Mouse (Mus musculus) right cerebral cortex, postnatal 4 days (tissue): Measurements from ENCODE around the gene Stpg1.
A peak's percentile ranks its signal among the peaks of the same experiment; 100 is the strongest.

ENCODE experiments used
- DNase-seq: peaks from one replicate; pipeline ENCODE4 v3.0.0-alpha.2; 2022

The Stpg1 gene

GRCm38 (mm10) chr4:135494521-135495396 is at the start of gene Stpg1, which contains the start of gene Nipal3:
Gene Stpg1 (plus strand): TSS chr4:135494790.
Gene Nipal3 (minus strand): TSS chr4:135495038.
- DNase-seq, result peak; percentile 80

DNA sequence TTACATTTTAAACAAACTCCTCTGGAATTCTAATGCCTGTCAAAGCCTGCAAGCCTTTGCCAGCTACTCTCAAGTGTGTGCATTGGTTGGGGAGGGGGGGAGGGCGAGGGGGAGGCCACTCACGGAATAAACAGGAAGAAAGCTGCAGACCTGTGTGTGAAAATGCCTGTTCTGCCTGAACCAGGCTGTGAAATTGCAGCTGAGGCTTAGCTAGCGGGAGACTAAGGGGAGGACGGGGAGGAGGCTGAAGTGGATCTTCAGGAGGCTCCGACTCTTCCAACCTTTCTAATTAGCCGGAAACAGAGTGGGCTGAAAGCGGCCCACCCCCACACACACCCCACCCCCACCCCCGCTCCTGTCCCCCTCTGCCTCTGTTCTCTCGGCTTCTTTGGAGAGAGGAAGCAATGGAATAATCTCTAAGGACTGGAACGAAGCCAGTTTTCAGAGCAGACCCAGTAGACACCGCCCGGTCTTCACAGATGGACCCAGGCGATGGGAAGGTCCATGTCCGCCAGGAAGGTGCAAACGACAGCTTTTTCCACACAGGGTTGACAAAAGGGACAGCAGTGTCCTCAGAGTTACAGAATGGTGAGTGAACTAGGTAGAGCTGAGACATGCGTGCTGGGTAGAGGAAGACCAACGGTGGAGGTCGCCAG is 43.1 kb upstream of the Stpg1 start:
- no peak for DNase-seq

DNA sequence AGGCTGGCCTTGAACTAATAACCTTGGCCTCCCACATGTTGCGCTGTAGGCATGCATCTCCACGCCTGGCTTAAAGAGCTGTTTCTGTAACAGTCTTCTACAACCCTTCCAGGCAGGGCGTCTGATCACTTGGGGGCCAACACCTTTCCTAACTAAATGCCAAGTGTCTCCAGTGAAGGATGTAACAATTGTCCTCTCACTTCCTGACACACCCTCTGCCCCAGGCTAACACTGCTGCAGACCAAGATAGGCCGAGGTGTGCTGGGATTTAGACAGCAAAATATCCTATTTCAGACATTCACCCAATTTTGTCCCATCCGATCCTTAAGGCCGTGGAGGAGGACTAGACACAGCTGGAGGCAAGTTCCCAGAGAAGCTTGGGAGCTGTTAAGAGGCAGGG is 41.4 kb upstream of the Stpg1 start:
- DNase-seq, result no peak

GRCm38 (mm10) chr4:135453572-135453971 is 41.0 kb upstream of the Stpg1 start:
- no peak for DNase-seq

DNA sequence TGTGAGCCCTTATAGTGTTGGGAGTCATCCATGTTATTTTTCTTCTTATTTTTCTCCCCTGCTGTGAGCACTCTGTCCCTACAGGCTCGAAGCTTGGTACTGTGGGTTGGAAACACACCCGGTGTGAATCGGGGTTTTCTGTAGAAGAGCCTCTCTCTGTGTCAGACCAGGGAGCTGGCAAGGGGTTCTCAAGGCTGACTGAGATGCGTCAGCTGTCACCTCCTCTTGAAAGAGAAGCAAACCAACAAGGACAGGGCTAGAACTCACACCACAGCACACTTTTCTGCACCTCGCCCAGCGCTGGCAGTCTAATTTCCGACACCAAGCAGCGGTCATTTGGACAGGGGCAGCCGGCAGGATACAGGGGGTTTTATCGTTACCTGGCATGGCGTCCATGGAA is 31.2 kb upstream of the Stpg1 start:
- no peak for DNase-seq

GRCm38 (mm10) chr4:135477851-135478250 is 16.7 kb upstream of the Stpg1 start:
- no peak for DNase-seq

DNA sequence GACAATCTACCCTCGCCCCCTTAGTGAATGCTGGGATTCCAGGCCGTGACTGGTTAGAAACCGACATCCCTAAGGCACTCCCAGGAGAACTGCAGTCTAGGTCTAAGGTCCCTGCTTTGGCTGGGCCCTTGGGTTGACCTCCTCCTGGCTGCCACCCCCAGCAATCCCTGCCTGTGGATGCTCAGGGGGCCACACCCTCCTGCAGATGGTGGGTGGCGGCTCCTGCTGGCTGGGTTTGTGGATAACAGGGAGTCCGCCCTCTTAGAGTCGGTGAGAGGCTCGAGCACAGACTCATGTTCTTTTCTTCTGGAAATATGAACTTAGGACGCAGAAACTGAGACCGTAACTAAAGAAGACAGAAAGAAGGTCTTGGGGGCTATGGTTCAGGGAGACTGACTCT is 14.2 kb upstream of the Stpg1 start:
- no peak for DNase-seq

GRCm38 (mm10) chr4:135485086-135485485 is 9.5 kb upstream of the Stpg1 start:
- DNase-seq, result no peak

GRCm38 (mm10) chr4:135486352-135486751 is 8.2 kb upstream of the Stpg1 start:
- DNase-seq, result no peak

- no peak for DNase-seq
Observed at GRCm38 (mm10) chr4:135489256-135489655, 5.3 kb upstream of the Stpg1 start.

- DNase-seq, result no peak
Observed at GRCm38 (mm10) chr4:135493271-135493670, 1.3 kb upstream of the Stpg1 start.

DNA sequence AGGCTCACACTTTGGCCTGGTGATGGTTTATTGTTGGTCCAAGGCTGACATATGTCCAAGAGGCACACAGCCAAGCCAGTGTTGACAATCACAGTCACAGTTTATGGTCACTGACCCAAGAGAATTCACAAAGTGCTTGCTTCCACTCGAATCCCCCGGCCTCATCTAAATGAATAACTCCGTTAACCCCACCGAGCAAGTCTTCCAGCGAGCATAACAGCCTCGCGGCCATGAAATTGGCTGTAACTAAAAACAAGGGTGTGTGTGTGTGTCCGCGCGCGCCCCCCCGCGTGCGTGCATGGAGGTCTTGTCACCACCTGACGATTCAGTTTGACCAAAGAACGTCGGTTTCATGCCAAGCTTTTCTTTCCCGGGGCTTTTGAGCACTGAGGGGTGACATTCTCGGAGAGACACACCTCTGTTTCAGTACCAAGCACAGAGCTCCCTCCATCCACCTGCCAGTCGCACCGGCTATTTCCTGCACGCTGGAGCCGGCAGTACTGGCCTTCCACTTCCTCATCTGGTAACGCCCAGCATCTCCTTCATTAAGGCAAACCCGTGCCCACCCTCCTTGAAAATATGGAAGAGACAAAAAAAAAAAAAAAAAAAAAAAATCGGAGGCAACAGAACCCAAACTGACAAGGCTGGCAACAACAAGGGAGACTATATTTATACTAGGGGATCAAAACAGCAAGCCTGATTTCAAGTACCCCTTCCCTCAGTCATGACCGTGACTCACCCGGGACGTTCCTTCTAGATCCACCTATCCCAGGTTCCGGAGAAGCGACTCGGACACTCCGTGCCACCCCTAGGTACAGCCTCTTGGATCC is 684 bp upstream of the Stpg1 start:
- DNase-seq, result peak; percentile 20

- DNase-seq, result no peak
Observed at GRCm38 (mm10) chr4:135495397-135495791, 804 bp downstream of the Stpg1 start.

- peak; percentile 47 for DNase-seq
Observed at GRCm38 (mm10) chr4:135495810-135496209, 1.2 kb downstream of the Stpg1 start.

- no peak for DNase-seq
Observed at GRCm38 (mm10) chr4:135498136-135498535, 3.5 kb downstream of the Stpg1 start.

GRCm38 (mm10) chr4:135499831-135500230 is 5.2 kb downstream of the Stpg1 start:
- DNase-seq, result no peak

GRCm38 (mm10) chr4:135501587-135501986 is 7.0 kb downstream of the Stpg1 start:
- DNase-seq, result no peak

DNA sequence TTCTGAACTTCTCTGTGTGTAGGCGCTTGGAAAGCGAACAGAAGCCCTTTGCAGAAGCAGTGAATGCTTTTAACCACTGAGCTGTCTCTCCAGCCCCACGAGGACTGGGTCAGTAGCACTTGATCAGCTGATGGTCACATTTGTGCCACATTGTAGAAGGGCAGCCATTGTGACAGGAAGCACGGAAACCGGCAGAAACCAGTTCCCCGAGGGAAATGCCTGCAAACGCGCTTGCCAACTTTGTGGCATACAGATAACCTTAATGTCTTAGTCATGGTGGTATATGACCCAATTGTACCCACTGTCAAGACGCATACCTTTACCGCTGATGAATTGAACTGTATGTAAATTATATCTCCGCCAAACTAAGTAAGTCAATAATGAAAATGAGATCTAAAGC is 11.2 kb downstream of the Stpg1 start:
- no peak for DNase-seq

GRCm38 (mm10) chr4:135507547-135508350 is 13.2 kb downstream of the Stpg1 start:
- DNase-seq, result peak; percentile 73

- DNase-seq, result peak; percentile 78
Observed at GRCm38 (mm10) chr4:135508419-135509039, 13.9 kb downstream of the Stpg1 start.

DNA sequence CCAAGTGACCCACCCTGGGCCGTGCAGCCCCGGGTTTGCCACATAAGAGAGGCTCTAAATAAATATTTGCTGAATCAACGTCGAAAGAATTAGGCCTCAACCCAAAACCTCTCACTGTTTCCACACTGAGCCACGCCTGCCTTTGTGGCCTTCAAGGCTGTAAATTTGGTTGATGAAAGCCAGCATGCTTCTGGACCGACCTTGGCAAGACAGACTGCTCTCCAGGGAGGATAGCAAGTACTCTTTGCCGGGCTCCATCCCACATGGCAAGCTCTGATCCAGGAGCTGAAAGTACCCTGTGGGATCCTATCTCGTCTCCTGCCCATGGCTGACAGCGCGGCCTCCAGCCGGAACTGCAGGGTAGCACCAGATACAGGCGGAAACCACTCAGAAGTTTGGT is 14.9 kb downstream of the Stpg1 start:
- DNase-seq, result no peak

- DNase-seq, result no peak
Observed at GRCm38 (mm10) chr4:135513865-135514264, 19.3 kb downstream of the Stpg1 start.
